Mouse (Mus musculus): ENCODE measurements around the gene Cldn6.

- no peak for TF ChIP-seq POLR2A (IDR thresholded peaks at IDR 0.05; ENCODE audit: borderline replicate concordance, insufficient read depth, low read length)
- no peak for TF ChIP-seq CTCF (IDR thresholded peaks at IDR 0.05; ENCODE audit: borderline replicate concordance, insufficient read depth, low read depth, low read length)
These were observed 20.4 kb downstream of the Cldn6 start for GRCm38 (mm10) chr17:23699131-23700077.

Data from cerebellum, adult 2 months (tissue).